Mouse (Mus musculus) lung, adult 2 months (tissue): ENCODE results near the gene Ccdc63. TPM values are rescaled to one million over a fixed set of nuclear protein-coding genes. Genes with fewer than 3 reads are reported as not detected.

Experiments used
- DNase-seq: peaks from one replicate; pipeline ENCODE4 v3.0.0; 2022
- H3K4me1 ChIP-seq: fragments of 200-500 bp; 2 replicates; pipeline ENCODE4 v1.6.1; 2011; ENCODE audit warnings: low read length; ENCODE audit not compliant: control insufficient read depth, insufficient read depth
- H3K4me3 ChIP-seq: fragments of 200-500 bp; replicated peaks from 2 replicates; pipeline ENCODE3; 2011; ENCODE audit warnings: low read depth, mild to moderate bottlenecking, control low read depth, low read length; ENCODE audit errors: extremely low read depth
- CTCF ChIP-seq: fragments of 200-500 bp; IDR thresholded peaks from 2 replicates; pipeline ENCODE4 v1.5.1; 2011; ENCODE audit warnings: mild to moderate bottlenecking, low read length, control low read depth; ENCODE audit not compliant: insufficient read depth
- POLR2A ChIP-seq: fragments of 200-500 bp; IDR thresholded peaks from 2 replicates; pipeline ENCODE4 v1.6.1; 2011; ENCODE audit warnings: low read depth, mild to moderate bottlenecking, control low read depth, low read length, borderline replicate concordance; ENCODE audit errors: extremely low read depth
- WGBS: fragments of 180-500 bp; shearing (Covaris S2); methylation state at CpG from one replicate; pipeline ENCODE4 v1.1.7; 2018; 5-methylcytosine and 5-hydroxymethylcytosine counted together
- polyA plus RNA-seq: library from polyadenylated mRNA; depleted of rRNA; stranded (reverse); fragments of >200 nt; gene quantifications from 2 replicates; pipeline ENCODE4 v1.2.3, GENCODE M21; 2012

The Ccdc63 gene
- polyA plus RNA-seq, 1 experiment = 0.27 TPM

DNA sequence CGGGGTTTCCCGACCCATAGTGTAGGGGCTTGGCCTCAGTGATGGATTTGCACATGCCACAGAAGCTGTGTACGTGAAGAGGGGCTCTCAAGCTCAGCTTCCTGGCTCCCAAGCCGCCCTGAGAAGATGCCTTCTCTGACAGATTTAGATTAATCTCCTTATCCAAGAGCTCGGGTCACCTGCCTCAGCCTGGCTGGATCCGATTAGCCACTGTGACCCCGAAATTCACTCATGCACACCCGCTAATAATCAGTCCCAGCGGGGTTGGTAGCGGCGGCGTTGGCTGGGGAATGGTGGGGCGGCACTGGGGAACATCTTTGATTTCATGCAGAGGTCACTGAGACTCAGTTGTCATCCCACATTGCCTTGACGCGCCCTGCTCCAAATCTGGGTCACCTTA, 1.8 kb downstream of the Ccdc63 start:
- H3K4me3 ChIP-seq = no peak overlapping the region
- WGBS = 79% methylated on average over 15 of the region's 15 CpGs
- TF ChIP-seq CTCF (no peak), POLR2A (no peak)
- DNase-seq = no peak
- peaks cover 5% of the 10 kb centered on the region; the same call in 1 of the 2 replicates for H3K4me1 ChIP-seq

DNA sequence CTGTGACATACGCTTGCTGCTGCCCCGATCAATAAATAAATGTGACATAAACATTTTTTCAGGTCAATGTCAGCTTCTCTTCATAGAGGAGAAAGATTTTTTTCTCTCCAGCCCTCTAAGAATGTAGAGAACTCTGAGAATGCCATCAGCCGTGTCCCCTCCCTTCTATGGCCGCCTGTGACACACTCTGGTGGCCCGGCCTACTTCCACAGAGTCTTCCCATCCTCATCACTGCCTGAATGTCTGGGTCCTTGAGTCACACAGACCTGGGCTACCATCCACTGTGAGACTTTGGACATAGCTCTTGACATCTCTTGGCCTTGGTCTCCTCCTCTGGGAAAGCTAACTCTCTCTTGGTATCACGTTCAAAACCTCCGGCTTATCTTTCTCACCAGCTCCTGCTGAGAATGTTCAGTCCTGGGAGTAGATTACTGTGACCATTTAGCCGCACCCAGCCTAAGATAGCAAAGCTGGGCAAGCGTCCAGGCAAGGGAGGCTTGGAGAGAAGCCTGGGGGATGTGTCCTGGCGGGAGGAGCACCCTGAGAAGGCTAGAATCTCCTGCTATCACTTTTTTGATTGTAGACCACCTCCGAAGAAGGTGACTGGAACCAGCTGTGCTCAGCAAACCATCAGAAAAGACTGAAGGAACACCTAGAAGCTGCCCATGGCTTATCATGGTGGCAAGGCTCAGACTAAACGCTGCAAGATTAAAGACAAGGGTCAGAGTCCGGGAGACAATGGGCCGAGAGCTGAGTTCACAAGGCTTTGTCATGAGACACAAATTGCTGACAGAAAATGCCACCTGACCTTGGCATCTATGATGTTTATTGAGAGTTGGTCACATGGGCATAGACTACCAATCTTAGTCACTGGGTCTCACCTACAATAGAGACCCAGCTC, 3.9 kb downstream of the Ccdc63 start:
- 48% methylated on average over 14 of the region's 14 CpGs for WGBS
- no peak for DNase-seq

DNA sequence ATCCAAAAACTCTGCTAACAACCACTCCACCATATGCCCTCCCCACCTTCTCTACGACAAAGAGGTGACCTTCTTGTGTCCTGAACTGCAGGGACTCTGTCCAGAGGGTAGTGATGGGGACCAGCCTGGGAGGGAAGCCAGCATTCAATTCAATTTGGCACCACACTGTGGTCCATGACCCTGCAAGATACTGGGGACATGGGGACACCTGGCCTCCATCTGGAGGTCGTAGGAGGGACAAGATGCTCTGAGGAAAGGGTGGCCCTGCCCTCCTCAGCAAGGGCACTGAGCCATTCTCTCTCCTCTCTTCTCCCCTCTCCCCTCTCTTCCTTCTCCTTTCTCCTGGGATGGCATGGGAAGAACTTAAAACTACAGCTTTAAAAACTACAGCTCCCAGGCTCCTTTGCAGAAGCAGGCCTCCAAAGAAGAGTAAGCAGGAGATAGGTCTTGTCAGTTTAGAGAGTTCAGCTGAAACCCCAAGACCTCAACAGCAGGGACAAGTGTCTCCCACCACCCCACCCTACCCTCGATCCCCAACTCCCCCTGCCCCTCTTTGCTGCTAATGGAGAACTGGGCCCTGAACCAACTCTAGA, 5.2 kb downstream of the Ccdc63 start:
- H3K4me3 ChIP-seq = no peak overlapping the region
- 94% methylated on average over 3 of the region's 3 CpGs for WGBS
- DNase-seq = no peak
- H3K4me1 ChIP-seq = peaks cover 11% of the 10 kb centered on the region
- TF ChIP-seq POLR2A = no peak
- no peak for TF ChIP-seq CTCF

More for the DNA sequence above, 3.9 kb downstream of the Ccdc63 start:
- no peak overlapping the region for H3K4me3 ChIP-seq
- H3K4me1 ChIP-seq = peaks cover 11% of the 10 kb centered on the region
- TF ChIP-seq CTCF = no peak
- TF ChIP-seq POLR2A = no peak

DNA sequence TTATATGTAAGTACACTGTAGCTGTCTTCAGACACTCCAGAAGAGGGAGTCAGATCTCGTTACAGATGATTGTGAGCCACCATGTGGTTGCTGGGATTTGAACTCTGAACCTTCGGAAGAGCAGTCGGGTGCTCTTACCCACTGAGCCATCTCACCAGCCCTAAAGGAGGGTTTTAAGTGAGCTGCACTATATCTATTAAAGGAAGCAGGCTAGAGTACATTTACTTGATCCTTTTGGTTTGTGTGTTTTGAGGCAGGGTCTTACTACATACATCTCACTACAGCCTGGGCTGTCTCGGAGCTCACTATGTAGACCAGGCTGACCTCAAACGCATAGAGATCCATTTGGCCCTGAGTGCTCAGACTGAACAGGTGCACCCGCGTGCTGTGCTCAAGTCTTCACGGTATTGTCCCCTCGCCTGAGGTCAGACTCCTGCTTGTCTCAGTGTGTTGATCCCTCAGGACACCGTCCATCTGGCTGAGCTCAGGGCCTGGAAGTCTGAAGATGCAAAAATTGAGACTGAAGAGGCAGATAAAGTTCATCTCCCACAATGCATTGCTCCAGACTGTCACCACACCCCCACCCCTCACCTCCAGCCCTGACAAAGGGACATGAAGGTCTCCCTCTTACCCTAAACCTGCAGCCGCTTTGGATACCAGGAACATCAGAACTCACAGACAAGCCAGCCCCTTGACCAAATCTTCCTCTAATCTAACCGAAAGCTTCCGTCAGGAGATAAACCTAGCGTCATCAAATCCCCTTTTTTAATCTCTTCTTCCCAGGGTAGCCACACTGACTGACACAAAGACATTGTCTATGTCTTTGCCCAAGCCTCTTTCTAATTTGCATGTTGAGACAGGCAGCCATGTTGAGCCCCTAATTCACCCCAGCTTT, 6.0 kb downstream of the Ccdc63 start:
- 91% methylated on average over 14 of the region's 14 CpGs for WGBS
- Histone ChIP-seq H3K4me3 (no peak overlapping the region), H3K4me1 (peaks cover 11% of the 10 kb centered on the region)
- DNase-seq = no peak
- TF ChIP-seq POLR2A (no peak), CTCF (no peak)

DNA sequence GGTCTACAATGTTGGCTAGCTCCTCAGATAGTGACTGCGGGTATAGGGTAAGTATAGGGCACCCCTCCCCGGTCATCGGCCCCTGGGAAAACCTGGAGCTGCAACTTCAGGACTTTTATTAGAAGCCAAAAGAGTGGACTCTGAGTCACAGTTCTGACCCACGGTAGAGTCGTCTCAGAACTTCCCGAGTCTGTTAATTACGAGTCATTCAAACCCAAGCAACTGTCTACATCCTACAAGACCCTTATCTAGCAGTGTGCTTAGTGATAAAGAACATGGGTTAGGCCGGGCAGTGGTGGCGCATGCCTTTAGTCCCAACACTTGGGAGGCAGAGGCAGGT, 7.6 kb downstream of the Ccdc63 start:
- Histone ChIP-seq H3K4me3 (no peak overlapping the region), H3K4me1 (peaks cover 11% of the 10 kb centered on the region)
- no peak for DNase-seq
- WGBS = 86% methylated on average over 9 of the region's 9 CpGs
- TF ChIP-seq CTCF (no peak), POLR2A (no peak)

DNA sequence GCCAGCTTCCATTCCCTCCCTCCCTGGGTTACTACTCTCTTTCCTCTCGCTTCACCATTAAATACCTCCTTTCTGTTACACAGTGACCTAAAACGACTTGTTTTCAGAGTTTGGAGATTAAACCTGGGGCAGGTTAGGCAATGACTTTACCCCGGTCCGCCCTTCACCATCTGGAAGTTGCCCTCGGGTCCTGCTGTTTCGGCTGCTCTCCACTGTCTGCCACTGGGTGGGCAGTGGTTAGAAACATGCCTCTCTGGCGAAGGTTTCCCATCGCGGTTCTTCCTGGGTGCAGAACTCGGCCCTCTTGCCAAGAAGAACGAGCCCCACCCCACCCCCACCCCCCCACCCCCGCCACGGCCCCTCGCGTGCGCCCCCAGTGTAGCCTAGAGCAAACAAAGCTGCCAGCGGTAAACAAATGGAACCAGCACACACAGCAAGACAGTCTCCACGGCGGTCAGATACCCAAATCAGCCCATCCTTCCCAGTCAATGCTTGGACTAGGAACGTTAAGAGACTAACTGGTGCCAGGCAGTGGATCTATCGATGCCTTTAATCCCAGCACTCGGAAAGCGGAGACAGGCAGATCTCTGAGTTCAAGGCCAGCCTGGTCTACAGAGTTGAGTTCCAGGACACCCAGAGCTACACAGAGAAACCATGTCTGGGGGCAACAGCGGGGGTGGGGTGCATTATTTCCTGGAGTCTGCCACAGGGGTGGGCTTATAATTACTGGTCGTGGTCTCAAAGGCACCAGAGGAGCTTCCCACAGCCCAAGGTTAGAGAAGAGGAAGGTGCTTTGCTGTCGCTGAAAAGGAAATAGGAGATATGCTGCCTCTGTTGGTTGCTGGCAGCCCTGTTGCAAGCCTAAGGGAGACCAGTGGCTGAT, 8.2 kb downstream of the Ccdc63 start:
- TF ChIP-seq POLR2A (no peak), CTCF (no peak)
- WGBS = 17% methylated on average over 26 of the region's 26 CpGs
- DNase-seq = no peak
- Histone ChIP-seq H3K4me1 (peaks cover 11% of the 10 kb centered on the region), H3K4me3 (peak overlapping the region; percentile 70)

DNA sequence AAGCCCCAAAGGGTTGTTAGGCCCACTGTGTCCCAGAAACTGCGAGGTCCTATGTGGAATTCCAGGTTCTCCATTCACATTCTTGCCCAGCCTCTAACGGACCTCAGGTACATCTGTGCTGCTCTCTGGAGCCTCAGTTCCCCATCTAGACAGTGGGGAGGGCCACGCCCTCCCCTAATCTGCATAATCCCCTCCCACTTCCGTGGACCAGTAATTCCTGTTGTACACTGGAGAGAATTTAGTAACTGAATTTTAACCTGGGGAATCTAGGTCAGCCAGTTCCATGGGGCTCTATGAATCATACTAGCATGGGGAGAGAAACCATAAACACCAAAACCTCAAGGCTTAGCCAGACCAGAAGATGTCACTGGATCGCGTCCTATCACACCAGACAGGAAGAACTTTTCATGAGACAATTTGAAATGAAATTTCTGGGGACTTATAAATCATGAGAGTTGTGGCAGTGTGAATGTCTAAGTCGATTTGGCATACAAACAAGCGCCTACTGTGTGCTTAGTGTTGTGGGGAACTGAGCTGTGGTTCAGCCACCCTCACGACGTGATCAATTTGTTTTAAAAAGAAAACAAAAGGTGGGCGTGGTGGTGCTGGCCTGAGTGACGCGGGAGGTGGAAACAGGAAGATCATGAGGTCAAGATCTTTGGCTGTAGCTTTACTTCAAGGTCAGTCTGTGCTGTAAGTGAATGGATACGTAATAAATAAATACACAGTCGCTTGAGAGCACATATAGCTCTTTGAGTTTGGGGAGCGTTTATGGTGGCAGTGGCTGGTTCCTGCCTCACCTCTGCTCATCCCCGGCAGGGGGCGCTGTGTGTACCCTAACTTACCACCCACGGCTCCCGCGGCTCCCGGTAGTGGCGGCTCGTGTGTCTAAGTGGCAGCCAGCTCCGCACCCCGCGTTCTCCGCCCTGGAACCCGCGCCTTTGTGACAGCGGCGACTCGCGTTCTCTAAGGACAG, 9.3 kb downstream of the Ccdc63 start:
- WGBS = 7% methylated on average over 34 of the region's 34 CpGs
- peak overlapping the region; percentile 70 for H3K4me3 ChIP-seq
- peaks cover 9% of the 10 kb centered on the region for H3K4me1 ChIP-seq
- DNase-seq = peak; percentile 91
- TF ChIP-seq POLR2A = no peak
- TF ChIP-seq CTCF = peak; percentile 76

DNA sequence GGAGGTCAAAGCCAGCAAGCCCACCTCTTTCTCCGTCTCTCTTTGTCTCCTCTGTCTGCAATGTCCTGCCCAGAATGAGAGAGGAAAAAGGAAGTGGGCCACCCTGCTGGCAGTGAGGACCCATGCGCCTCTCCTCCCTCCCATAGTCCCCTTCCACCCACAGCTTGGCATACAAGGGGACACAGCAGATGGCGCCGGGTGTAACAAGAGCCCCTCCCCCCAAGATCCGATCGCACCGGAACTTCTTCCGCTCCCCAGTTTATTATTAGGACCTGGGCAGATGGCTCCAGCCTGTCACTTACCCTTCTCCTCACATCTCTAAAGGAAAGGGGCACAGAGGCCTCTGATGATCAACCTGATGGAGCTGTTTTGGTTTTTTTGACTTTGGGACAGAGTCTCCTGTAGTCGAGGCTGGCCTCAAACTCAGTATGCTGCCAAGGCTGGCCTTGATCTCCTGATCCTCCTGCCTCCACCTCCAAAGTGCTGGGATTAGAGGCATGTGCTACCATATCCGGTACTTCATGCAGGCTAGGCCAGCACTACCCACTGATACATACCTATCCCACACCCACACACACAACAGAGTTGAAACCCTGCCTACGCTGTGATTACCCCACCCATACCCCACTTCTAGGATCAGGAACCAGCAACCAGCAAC, 10.2 kb downstream of the Ccdc63 start:
- WGBS = 62% methylated on average over 11 of the region's 11 CpGs
- no peak for DNase-seq
- Histone ChIP-seq H3K4me3 (no peak overlapping the region), H3K4me1 (peaks cover 6% of the 10 kb centered on the region)
- TF ChIP-seq CTCF (no peak), POLR2A (no peak)
